Mouse (Mus musculus) granulocyte monocyte progenitor cell, adult 5-6 weeks (primary cell): ENCODE measurements at regions not wholly inside any gene's neighbourhood (a gene's known extent, or its start where the extent isn't known, plus 50 kb on each side); places are given as distances from the start of the nearest gene placed in this dataset.
"Not testable (repeated sequence)": the region's sequence is repeated elsewhere in the genome, so short reads cannot be mapped to it uniquely, and the experiment has no call there.

ENCODE experiments used
- ATAC-seq: replicated peaks from 2 replicates; pipeline ENCODE4 v1.8.0; 2016; ENCODE audit warnings: mild to moderate bottlenecking, moderate TSS enrichment, inconsistent platforms; ENCODE audit not compliant: poor library complexity, severe bottlenecking

DNA sequence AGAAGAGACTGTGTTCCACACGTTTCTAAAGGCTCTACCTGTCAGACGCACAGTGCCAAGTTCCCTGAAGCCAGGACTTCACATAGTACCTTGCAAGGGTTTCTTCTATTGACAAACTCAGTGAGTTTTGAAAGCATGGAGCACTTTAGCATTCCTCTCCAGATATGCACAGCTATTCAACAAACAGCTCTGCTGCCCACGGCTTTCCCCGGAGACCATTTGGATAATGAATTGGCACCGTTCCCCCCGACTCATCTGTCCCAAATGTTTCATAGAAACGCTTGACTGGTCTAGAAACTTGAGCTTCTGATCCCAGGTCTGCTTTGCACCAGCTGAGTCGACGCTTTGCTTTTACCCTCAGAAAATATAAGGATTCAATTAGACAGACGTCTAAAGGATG is 162.2 kb upstream of the St6galnac5 start:
- ATAC-seq, result no peak

DNA sequence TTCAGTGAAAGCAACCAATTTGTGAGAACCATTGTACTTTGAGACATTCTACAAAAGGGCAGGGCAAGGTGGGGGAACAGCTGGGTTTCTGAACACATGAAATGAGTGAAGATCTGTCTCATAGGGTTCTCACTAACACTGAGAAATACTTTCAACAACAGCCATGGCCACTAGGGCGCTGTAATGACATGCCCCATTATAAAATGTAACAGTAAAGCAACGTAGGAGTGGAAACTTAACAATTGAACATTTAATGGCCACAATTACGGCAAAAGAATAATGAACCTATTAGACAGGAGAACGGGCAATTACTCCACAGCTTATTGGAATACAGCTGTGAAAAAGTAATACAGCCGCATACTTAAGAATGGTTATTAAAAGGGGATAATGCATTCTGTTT is 158.9 kb upstream of the St6galnac5 start:
- no peak for ATAC-seq

DNA sequence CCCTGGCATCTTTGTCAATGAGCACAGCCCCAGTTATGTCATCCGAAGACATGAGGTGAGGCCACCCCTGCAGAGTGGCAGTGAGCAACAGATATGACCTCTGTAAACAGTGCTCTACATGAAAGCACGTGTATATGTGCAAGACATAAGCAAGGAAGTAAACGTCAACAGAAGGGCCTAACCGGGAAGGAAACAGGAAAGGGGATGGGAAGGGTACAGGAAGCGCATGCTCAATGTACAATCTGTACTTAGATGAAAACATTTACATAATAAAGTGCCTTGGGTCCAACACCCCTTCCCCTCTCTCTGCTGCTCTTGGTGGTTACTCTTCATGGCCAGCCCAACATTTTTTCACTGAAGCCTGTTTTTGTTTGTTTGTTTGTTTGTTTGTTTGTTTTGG is 143.3 kb upstream of the St6galnac5 start:
- no peak for ATAC-seq

DNA sequence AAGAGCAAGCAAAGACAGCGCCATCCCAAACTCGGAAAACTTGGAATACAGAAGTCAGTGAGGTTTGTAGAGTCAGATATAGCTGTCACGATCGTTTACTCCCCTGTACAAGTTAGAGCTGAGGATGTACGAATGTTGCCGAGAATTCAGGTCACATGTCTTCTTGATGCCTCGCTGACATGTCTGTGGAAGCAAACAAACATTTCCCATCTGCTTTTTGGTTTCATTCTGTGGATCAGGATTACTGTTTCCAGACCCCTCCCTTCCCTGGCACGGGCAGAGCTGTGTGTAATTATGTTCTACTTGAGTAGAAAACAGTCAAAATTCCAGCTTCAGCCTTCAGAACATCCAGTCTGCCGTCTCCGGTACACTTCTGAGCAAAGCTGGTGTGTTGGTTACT is 139.9 kb upstream of the St6galnac5 start:
- no peak for ATAC-seq

DNA sequence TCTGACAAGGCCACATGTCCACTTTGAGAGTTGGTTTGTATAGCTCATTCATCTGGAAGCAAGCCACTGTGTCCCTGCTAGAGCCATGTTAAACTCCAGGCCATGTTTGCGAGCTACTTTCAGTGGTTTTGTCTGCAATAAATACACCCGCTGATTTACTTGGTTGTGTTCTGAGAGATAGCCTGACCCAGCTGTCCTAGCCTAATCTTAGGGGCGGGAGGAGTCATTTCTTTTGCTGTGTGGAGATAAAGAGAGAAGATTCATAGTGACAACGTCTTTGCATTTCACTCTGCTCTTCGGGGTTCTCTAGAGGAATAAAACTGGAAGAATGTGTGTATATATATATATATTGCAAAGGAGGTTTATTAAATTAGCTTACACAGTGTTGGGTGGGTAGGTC is 137.1 kb upstream of the St6galnac5 start:
- no peak for ATAC-seq

DNA sequence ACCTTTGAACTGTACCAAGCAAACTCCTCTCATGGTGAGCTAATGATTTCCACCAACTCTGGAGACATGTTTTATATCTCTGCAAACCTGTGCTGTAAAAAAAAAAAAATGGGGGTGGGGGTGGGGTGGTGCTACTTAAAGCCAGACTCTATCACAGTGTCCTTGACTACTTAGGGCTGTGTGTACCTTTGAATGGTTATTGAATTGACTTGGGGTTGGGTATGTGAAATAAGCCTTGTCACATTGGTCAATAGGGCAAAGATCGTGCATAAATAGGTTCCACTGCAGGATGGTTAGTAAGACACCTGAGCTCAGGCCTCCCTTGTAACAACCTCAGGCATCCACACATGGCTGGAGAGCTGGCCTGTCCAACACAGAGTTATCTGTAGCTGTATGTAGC is 136.6 kb upstream of the St6galnac5 start:
- no peak for ATAC-seq

DNA sequence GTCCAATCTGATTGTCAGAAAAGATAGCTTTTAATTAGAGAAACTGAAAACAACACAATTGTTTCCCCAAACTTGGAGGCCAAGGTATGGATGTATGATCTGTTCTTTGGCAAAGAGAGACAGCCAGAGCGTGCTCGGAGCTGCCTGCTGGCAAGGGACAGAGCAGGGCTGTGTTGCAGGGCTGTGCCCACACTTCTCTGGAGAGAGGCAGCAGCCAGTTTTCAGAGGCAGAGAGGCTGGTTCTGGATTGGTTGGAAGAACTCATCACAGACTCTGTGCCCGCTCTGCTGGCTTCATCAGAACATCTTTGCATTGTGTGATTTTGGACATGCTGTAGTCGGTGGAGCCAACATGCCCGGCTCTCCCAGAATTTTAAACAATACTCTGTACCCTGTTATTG is 123.5 kb upstream of the St6galnac5 start:
- no peak for ATAC-seq

DNA sequence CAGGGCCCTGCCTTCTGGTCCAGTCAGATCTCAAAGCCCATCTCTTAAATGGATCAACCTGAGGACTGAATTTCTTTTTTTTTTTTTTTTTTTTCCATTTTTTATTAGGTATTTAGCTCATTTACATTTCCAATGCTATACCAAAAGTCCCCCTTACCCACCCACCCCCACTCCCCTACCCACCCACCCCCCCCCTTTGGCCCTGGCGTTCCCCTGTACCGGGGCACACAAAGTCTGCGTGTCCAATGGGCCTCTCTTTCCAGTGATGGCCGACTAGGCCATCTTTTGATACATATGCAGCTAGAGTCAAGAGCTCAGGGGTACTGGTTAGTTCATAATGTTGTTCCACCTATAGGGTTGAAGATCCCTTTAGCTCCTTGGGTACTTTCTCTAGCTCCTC is 108.5 kb upstream of the St6galnac5 start:
- not testable (repeated sequence) for ATAC-seq

DNA sequence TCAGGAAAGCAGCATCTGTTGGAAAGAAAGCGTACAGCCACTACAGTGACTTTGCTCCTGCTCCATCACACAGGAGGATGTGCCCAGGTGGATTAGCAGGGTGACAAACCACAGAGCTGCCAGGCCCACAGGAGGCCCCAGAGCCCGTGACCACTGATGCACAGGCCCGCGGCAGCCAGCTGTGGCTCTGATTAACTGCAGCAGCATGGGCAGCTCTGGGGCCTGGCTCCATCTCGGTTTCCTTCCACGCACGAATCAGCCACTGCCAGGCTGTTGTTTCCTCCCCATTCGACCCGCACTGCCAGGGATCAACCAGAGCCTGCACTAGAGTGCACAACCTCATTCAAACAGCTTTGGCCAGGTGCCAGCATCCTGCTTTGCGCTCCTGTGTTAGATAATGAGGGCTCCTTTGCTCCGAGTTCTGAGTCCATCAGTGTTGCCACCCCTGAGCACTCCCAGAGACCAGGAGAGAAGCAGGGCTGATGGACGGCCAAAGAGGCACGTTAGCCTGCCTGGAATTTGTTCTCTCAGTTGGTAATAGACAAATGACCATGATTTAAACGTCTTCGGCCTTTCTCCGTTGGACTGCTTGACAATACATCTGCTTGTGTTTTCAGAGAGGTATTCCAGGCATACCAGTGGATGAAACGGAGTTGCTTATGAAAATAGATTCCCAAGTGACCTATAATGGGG is 103.2 kb upstream of the St6galnac5 start:
- no peak for ATAC-seq

DNA sequence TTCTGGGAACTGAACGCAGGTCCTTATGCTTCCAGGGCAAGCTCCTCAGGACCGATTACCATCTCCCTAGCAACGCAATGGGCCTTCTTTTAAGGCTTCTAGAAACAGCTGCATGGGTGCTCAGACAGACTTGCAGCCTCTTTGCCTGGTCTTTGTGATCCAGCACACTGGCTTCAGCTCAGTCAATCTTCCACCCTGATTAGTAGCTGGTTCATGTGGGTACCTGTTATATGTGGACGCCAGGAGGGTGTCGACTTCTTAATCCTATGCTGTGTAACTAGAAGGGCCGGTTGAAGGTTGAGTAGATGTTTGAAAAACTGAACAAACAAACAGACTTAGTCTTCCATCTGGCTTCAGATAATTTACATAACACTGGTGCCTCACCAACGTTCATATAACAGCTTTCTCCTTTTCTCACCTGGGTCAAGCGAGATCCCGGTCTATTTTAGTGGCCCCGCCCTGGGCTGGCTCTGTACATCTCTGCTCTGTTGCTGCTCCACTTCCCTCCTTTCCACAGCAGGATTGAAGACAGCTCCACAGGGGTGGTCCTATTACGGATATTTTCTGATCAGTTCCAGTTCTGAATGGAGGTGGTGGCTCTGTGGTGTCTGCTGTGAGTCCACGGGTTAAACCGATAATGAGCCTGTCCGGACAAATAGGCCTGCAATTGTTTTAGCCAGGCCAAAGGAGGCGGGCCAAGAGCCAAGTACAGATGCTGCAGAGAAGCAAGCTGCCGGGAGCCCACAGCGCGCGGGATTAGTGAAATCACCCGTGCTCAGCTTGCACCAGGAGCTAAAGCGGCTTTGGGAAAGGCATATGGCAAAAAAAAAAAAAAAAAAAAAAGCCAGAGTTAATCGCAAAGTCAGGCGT is 102.4 kb upstream of the St6galnac5 start:
- ATAC-seq, result no peak

DNA sequence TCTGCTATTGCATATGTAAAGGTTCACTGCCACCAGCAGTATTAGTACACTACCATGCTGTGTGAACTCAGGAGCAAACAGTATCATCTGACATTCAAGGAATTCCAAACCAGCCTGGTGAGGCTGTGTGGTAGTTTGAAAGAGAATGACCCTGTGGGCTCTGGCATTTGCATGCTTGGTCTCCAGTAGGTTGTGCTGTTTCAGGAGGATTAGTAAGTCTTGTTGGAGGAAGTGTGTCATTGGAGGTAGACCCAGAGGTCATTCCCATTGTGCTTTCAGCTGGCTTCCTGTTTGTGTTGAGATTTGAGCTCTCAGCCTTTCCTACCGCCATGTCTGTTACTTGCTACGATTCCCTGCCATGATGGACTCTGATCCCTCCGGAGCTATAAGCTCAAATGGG is 98.3 kb upstream of the St6galnac5 start:
- no peak for ATAC-seq

DNA sequence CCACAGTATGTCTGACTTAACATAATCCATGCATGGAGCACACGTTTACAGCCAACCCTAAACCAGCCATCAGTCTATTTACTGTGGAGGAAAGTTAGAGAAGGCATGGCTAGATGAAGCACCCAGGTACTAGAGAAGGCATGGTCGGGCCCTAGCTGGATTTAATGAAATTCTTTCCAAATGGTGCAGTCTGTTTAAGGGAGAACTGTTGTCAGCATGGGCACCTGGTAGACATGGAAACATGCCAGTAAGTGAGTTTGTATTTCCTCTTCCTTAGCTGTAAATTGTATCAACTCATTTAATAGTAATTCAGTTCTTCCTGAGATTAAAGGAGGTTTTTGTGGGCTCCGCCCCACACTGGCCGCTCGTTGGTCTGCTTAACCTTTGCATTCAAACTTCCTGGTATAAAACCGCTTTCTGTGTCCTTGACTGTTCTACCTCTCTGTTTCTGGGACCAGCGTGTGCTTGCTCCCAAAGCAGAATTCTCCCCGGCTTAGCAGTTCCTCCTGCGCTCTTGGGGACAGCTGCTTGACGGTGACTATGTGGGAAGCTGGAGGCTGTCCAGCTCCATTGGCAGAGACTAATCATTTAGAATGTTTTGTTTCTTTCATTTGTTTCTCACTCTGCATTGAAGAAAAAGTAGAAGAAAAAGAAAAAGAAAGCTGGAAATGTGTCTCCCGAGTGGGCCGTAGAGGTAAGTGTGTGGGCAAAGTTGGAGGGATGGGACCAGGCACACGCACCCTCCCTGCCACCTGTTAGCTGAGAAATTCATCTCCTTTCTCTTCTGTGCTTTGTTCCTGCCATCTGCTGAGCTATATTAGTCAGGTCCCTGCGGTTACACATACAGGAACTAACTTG is 96.0 kb upstream of the St6galnac5 start:
- peak; percentile 49 for ATAC-seq

DNA sequence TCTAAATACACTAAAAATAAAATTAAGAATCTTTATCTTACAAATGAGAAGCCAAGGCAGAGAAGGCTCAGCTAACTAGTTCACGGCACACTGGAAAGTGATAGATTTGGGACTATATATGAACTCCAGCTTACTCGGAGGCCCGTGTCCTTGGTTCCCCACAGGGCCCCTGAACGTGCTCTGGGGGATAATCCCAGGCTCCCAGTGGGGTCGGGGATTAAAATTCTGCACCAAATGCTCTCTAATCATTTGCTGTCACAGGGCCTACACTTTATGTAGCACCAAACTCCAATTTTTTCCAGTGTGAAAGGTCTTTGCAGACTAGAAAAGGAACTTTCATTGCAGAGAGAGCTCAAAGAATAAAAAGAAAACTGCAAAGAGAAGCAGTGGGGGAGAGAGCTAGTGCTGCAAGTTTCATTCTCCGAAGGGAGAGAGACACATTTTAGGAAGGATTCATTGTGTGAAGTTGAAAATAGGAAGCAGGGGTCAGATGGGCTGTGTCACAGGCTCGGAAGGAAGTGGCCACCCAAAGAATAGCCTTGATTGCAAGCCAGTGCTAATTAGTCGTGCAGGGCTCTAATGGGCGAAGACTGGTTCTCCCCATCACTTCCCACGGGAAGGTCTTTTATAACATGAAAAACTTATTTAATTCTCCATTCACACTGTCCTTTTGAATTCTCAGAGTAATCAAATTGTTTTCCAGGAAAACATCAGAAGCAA is 90.3 kb upstream of the St6galnac5 start:
- no peak for ATAC-seq

DNA sequence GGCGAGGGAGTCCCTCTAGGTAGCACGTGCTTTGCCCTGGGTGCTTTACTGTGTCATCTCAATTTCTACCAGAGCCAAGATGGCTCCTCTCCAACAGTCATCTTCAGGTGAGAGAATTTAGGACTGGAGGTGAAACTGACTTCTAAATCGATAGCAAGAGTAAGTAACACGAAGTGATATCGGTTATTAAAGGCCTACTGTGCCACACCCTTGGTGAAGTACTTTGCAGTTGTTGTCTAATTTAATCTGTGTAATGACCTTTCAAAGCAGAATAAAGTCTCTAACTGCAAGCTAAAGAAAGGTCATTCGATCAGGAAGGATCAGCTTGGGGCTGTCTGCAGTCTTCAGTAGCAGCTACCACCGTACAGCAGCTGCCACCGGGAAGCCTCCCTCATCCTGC is 89.5 kb upstream of the St6galnac5 start:
- no peak for ATAC-seq

DNA sequence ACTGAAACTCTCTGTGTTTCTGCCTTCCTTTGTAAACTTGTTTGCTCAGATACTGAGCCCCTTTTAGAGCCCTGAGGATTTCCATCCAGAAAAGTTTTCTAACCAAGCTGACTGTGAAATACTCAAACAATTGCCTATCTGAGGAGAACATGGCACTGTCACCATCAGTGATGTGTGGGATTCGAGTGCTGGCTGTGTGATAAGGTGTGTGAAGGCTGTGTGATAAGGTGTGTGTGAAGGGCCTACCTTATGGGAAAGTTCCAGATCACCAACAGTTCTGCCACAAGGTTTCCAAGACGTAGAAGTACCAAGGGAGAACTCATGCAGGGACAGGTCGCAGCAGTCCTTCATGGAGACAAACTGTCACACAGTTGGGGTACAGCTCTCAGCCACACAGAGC is 89.1 kb upstream of the St6galnac5 start:
- no peak for ATAC-seq

DNA sequence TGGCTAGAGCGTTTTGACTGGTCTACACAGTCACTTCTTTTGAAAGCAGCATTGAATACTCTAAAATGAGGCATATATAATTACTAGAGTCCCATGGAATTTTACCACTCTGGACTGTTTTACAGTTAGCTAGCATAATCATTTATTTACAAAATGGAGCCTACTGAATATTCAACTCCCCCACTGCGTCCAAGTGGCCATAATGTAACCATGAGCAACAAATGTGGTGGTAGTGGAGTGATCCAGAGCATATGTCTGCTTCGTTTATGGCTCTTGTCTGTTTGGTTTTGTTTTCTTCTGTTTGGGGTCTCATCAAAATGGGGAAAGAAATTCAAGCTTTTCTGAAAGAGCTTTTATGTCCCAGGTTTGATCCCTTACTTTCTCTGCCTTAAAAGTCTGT is 83.8 kb upstream of the St6galnac5 start:
- ATAC-seq, result no peak

DNA sequence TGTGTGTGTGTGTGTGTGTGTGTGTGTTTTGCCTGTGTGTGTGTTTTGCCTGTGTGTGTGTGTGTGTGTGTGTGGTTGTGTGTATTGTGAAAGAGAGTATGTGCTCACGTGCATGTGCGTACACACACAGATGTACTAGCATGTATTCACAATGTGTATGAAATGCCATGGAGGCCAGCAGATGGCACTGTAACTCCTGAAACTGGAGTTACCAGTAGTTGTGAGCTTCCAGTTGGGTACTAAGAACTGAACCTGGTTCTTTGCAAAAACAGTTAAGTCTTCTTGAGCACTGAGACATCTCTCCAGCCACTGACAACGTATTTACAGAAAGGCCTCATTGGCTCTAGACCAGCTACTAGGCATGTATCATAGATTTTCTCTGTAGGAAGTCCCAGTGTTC is 71.1 kb upstream of the St6galnac5 start:
- no peak for ATAC-seq

DNA sequence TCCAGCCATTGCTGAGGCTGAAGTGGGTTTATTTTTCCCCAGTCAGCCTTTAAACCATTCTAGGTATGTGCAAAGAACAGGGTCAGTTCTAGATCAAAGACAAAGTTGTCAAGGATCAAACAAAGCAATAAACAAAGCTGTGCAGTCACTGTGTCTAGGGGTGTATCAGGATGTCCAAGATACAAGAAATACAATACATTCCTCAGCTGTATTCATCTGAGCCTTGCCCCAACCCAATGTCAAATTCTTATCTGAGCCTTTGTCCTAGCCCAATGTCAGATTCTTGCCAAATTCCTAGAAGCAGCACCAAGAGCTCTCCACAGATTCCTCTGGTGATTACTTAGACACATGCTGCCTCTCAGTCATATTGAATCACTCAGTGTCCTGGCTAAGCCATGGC is 69.5 kb upstream of the St6galnac5 start:
- no peak for ATAC-seq

DNA sequence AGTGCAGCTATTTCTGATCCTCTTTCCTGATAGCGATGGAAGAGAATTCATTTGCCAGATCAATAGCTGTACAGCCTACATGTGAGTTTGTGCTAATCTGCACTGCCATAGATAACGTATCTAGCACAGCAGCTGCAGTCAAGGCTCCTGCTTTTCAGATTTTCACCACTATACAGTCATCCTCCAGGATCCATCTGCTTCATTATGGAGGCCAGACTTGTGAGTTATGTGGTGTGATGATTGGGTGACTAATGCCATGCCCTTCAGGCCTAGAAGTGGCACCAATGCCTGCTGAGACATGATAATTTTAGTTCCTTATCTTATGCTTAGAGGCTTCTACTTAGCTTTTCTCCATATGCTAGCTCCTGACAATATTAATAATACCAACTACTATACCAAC is 63.3 kb upstream of the St6galnac5 start:
- no peak for ATAC-seq

DNA sequence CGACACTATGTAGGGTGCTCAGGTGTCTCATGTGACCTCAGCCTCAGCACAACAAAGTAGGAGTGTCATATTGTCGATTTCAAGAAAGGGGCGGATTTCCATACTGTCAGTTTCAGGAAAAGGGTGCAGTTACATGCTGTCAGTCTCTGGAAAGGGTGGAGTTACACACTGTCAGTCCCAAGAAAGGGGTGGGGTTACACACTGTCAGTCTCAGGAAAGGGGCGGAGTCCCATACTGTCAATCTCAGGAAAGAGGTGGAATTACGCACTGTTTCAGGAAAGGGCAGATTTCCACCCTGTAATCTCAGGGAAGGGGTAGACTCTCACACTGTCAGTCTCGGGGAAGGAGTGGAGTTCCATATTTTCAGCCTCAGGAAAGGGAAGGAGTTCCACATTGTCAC is 51.9 kb upstream of the St6galnac5 start:
- ATAC-seq, result no peak
